Mouse (Mus musculus) neural tube, embryonic 12.5 days (tissue): Measurements from ENCODE around the gene Alkbh1. TPM values are rescaled to one million over a fixed set of nuclear protein-coding genes. Genes with fewer than 3 reads are reported as not detected.

Experiments
- ATAC-seq: fragments of 200-750 bp; cut with Nextera tagmentation; 2 replicates; pipeline ENCODE4 v1.8.0; 2017; ENCODE audit warnings: low read depth, mild to moderate bottlenecking, moderate TSS enrichment, moderate library complexity; ENCODE audit not compliant: low FRiP score
- H3K27ac ChIP-seq: fragments of 300-500 bp; sonication (generic); 2 replicates; pipeline ENCODE4 v1.5.1; 2016
- H3K27me3 ChIP-seq: fragments of 300-500 bp; sonication (generic); replicated peaks from 2 replicates; pipeline ENCODE4 v1.6.1; 2016; ENCODE audit warnings: mild to moderate bottlenecking
- H3K36me3 ChIP-seq: fragments of 300-500 bp; sonication (generic); 2 replicates; pipeline ENCODE4 v1.6.1; 2016; ENCODE audit warnings: mild to moderate bottlenecking
- H3K4me1 ChIP-seq: fragments of 300-500 bp; sonication (generic); 2 replicates; pipeline ENCODE4 v1.6.1; 2016
- H3K4me2 ChIP-seq: fragments of 300-500 bp; sonication (generic); replicated peaks from 2 replicates; pipeline ENCODE4 v1.6.1; 2016; ENCODE audit warnings: mild to moderate bottlenecking
- H3K4me3 ChIP-seq: fragments of 300-500 bp; sonication (generic); 2 replicates; pipeline ENCODE4 v1.5.1; 2016
- H3K9ac ChIP-seq: fragments of 300-500 bp; sonication (generic); 2 replicates; pipeline ENCODE4 v1.6.1; 2016; ENCODE audit warnings: mild to moderate bottlenecking
- H3K9me3 ChIP-seq: fragments of 300-500 bp; sonication (generic); 2 replicates; pipeline ENCODE4 v1.6.1; 2016; ENCODE audit warnings: mild to moderate bottlenecking
- WGBS: fragments of 180-500 bp; shearing (Covaris S2); methylation state at CpG from one replicate; pipeline ENCODE4 v1.1.7; 2016; 5-methylcytosine and 5-hydroxymethylcytosine counted together
- polyA plus RNA-seq: library from polyadenylated mRNA; unstranded; fragments of >200 nt; fragmentation: Nextera tagmentation; extraction: Ambion mirVana; gene quantifications from 2 replicates; pipeline ENCODE4 v1.2.1, GENCODE M21; 2016

The Alkbh1 gene
- polyA plus RNA-seq, 1 experiment from 2014 or later = 60.3 TPM

- no peaks in the 10 kb centered on the region for H3K27me3 ChIP-seq
- ATAC-seq = peak; percentile 67
- no peak overlapping the region for H3K27ac ChIP-seq
- H3K4me1 ChIP-seq = no peaks in the 10 kb centered on the region
- H3K9ac ChIP-seq = no peak overlapping the region
- H3K36me3 ChIP-seq = no peaks in the 10 kb centered on the region
- no peak overlapping the region for H3K4me3 ChIP-seq
- H3K9me3 ChIP-seq = no peaks in the 10 kb centered on the region
- 21% methylated on average over 4 of the region's 4 CpGs for WGBS
- H3K4me2 ChIP-seq = no peak overlapping the region
Measured at GRCm38 (mm10) chr12:87413179-87413790, 30.5 kb downstream of the Alkbh1 start.

- Histone ChIP-seq H3K9me3 (no peaks in the 10 kb centered on the region), H3K4me1 (no peaks in the 10 kb centered on the region), H3K9ac (no peak overlapping the region), H3K36me3 (no peaks in the 10 kb centered on the region), H3K4me2 (no peak overlapping the region), H3K4me3 (no peak overlapping the region), H3K27ac (no peak overlapping the region), H3K27me3 (no peaks in the 10 kb centered on the region)
- 68% methylated on average over 7 of the region's 7 CpGs for WGBS
- no peak for ATAC-seq
Measured at GRCm38 (mm10) chr12:87410999-87411398, 32.8 kb downstream of the Alkbh1 start.

GRCm38 (mm10) chr12:87409123-87409522 lies 34.7 kb downstream of the Alkbh1 start:
- Histone ChIP-seq H3K4me3 (no peak overlapping the region), H3K9me3 (no peaks in the 10 kb centered on the region), H3K4me2 (no peak overlapping the region), H3K4me1 (no peaks in the 10 kb centered on the region), H3K27me3 (no peaks in the 10 kb centered on the region), H3K27ac (no peak overlapping the region), H3K36me3 (no peaks in the 10 kb centered on the region), H3K9ac (no peak overlapping the region)
- 84% methylated on average over 4 of the region's 4 CpGs for WGBS
- no peak for ATAC-seq

- 0 out of 2 replicates have a peak overlapping the region, but pooled peaks have one; percentile 4 for H3K4me2 ChIP-seq
- H3K27ac ChIP-seq = no peak overlapping the region
- no peaks in the 10 kb centered on the region for H3K4me1 ChIP-seq
- H3K4me3 ChIP-seq = no peak overlapping the region
- WGBS = 53% methylated on average over 21 of the region's 21 CpGs
- H3K9me3 ChIP-seq = no peaks in the 10 kb centered on the region
- H3K27me3 ChIP-seq = no peaks in the 10 kb centered on the region
- no peak overlapping the region for H3K9ac ChIP-seq
- ATAC-seq = no peak
- no peaks in the 10 kb centered on the region for H3K36me3 ChIP-seq
Measured at GRCm38 (mm10) chr12:87407869-87408605, 35.8 kb downstream of the Alkbh1 start.

GRCm38 (mm10) chr12:87405721-87406120 lies 38.1 kb downstream of the Alkbh1 start:
- 78% methylated on average over 3 of the region's 3 CpGs for WGBS
- Histone ChIP-seq H3K4me1 (no peaks in the 10 kb centered on the region), H3K27me3 (no peaks in the 10 kb centered on the region), H3K4me2 (no peak overlapping the region), H3K36me3 (no peaks in the 10 kb centered on the region), H3K9me3 (no peaks in the 10 kb centered on the region), H3K27ac (no peak overlapping the region), H3K4me3 (no peak overlapping the region), H3K9ac (no peak overlapping the region)
- ATAC-seq = no peak

GRCm38 (mm10) chr12:87405165-87405564 lies 38.7 kb downstream of the Alkbh1 start:
- no peaks in the 10 kb centered on the region for H3K36me3 ChIP-seq
- H3K4me1 ChIP-seq = no peaks in the 10 kb centered on the region
- H3K27me3 ChIP-seq = no peaks in the 10 kb centered on the region
- no peaks in the 10 kb centered on the region for H3K9me3 ChIP-seq
- ATAC-seq = no peak
- WGBS = 88% methylated on average over 4 of the region's 4 CpGs
- no peak overlapping the region for H3K27ac ChIP-seq
- no peak overlapping the region for H3K4me3 ChIP-seq
- no peak overlapping the region for H3K4me2 ChIP-seq
- H3K9ac ChIP-seq = no peak overlapping the region

GRCm38 (mm10) chr12:87401883-87402282 lies 41.9 kb downstream of the Alkbh1 start:
- Histone ChIP-seq H3K4me3 (no peak overlapping the region), H3K9ac (no peak overlapping the region), H3K27me3 (no peaks in the 10 kb centered on the region), H3K9me3 (no peaks in the 10 kb centered on the region), H3K4me1 (no peaks in the 10 kb centered on the region), H3K27ac (no peak overlapping the region), H3K4me2 (no peak overlapping the region), H3K36me3 (no peaks in the 10 kb centered on the region)
- 68% methylated on average over 6 of the region's 6 CpGs for WGBS
- no peak for ATAC-seq

GRCm38 (mm10) chr12:87399119-87399819 lies 44.5 kb downstream of the Alkbh1 start:
- H3K27ac ChIP-seq = no peak overlapping the region
- no peak overlapping the region for H3K4me3 ChIP-seq
- H3K4me2 ChIP-seq = no peak overlapping the region
- no peak for ATAC-seq
- H3K4me1 ChIP-seq = no peaks in the 10 kb centered on the region
- WGBS = 89% methylated on average over 10 of the region's 10 CpGs
- no peaks in the 10 kb centered on the region for H3K36me3 ChIP-seq
- no peaks in the 10 kb centered on the region for H3K27me3 ChIP-seq
- no peak overlapping the region for H3K9ac ChIP-seq
- H3K9me3 ChIP-seq = no peaks in the 10 kb centered on the region

- Histone ChIP-seq H3K9me3 (no peaks in the 10 kb centered on the region), H3K4me3 (no peak overlapping the region), H3K27ac (no peak overlapping the region), H3K4me2 (no peak overlapping the region), H3K4me1 (no peaks in the 10 kb centered on the region), H3K36me3 (no peaks in the 10 kb centered on the region), H3K9ac (no peak overlapping the region), H3K27me3 (no peaks in the 10 kb centered on the region)
- 76% methylated on average over 4 of the region's 4 CpGs for WGBS
- ATAC-seq = no peak
Measured at GRCm38 (mm10) chr12:87397811-87398417, 45.9 kb downstream of the Alkbh1 start.

GRCm38 (mm10) chr12:87397126-87397525 lies 46.7 kb downstream of the Alkbh1 start:
- no peaks in the 10 kb centered on the region for H3K27me3 ChIP-seq
- H3K4me2 ChIP-seq = no peak overlapping the region
- no peak for ATAC-seq
- no peak overlapping the region for H3K27ac ChIP-seq
- no peak overlapping the region for H3K4me3 ChIP-seq
- no peaks in the 10 kb centered on the region for H3K4me1 ChIP-seq
- 89% methylated on average over 4 of the region's 4 CpGs for WGBS
- no peaks in the 10 kb centered on the region for H3K9me3 ChIP-seq
- no peaks in the 10 kb centered on the region for H3K36me3 ChIP-seq
- no peak overlapping the region for H3K9ac ChIP-seq

- Histone ChIP-seq H3K36me3 (no peaks in the 10 kb centered on the region), H3K9me3 (no peaks in the 10 kb centered on the region), H3K27ac (no peak overlapping the region), H3K4me2 (no peak overlapping the region), H3K4me1 (no peaks in the 10 kb centered on the region), H3K27me3 (no peaks in the 10 kb centered on the region), H3K9ac (no peak overlapping the region), H3K4me3 (no peak overlapping the region)
- 88% methylated on average over 6 of the region's 6 CpGs for WGBS
- no peak for ATAC-seq
Measured at GRCm38 (mm10) chr12:87394316-87394715, 49.5 kb downstream of the Alkbh1 start.

GRCm38 (mm10) chr12:87393447-87394145 lies 50.2 kb downstream of the Alkbh1 start:
- 88% methylated on average over 4 of the region's 4 CpGs for WGBS
- Histone ChIP-seq H3K4me3 (no peak overlapping the region), H3K9me3 (no peaks in the 10 kb centered on the region)

More at GRCm38 (mm10) chr12:87393447-87394145, 50.2 kb downstream of the Alkbh1 start:
- Histone ChIP-seq H3K9ac (no peak overlapping the region), H3K27ac (no peak overlapping the region), H3K4me1 (no peaks in the 10 kb centered on the region), H3K27me3 (no peaks in the 10 kb centered on the region), H3K36me3 (no peaks in the 10 kb centered on the region), H3K4me2 (no peak overlapping the region)
- ATAC-seq = no peak
